Mouse (Mus musculus) forebrain, embryonic 13.5 days (tissue): ENCODE measurements around the gene Rab43. TPM values are rescaled to one million over a fixed set of nuclear protein-coding genes. Genes with fewer than 3 reads are reported as not detected.

Experiments
- ATAC-seq: fragments of 200-750 bp; cut with Nextera tagmentation; 2 replicates; pipeline ENCODE4 v1.8.0; 2017
- H3K27ac ChIP-seq: fragments of 300-500 bp; sonication (generic); 2 replicates; pipeline ENCODE4 v1.5.1; 2015; ENCODE audit warnings: inconsistent platforms, mild to moderate bottlenecking, moderate library complexity
- H3K27me3 ChIP-seq: fragments of 300-500 bp; sonication (generic); 2 replicates; pipeline ENCODE4 v1.6.1; 2015; ENCODE audit warnings: mild to moderate bottlenecking, inconsistent platforms
- H3K36me3 ChIP-seq: fragments of 300-500 bp; sonication (generic); 2 replicates; pipeline ENCODE4 v1.6.1; 2015; ENCODE audit warnings: mild to moderate bottlenecking, inconsistent platforms; ENCODE audit not compliant: poor library complexity, severe bottlenecking
- H3K4me1 ChIP-seq: fragments of 300-500 bp; sonication (generic); 2 replicates; pipeline ENCODE4 v1.6.1; 2015; ENCODE audit warnings: inconsistent platforms
- H3K4me2 ChIP-seq: fragments of 300-500 bp; sonication (generic); 2 replicates; pipeline ENCODE4 v1.6.1; 2015; ENCODE audit warnings: inconsistent platforms, mild to moderate bottlenecking, moderate library complexity
- H3K4me3 ChIP-seq: fragments of 300-500 bp; sonication (generic); 2 replicates; pipeline ENCODE4 v1.5.1; 2015; ENCODE audit warnings: mild to moderate bottlenecking, inconsistent platforms
- H3K9ac ChIP-seq: fragments of 300-500 bp; sonication (generic); 2 replicates; pipeline ENCODE4 v1.6.1; 2015; ENCODE audit warnings: mild to moderate bottlenecking, inconsistent platforms
- H3K9me3 ChIP-seq: fragments of 300-500 bp; sonication (generic); replicated peaks from 2 replicates; pipeline ENCODE4 v1.6.1; 2016; ENCODE audit warnings: inconsistent platforms
- WGBS: fragments of 180-500 bp; shearing (Covaris S2); methylation state at CpG from one replicate; pipeline ENCODE4 v1.1.7; 2015; 5-methylcytosine and 5-hydroxymethylcytosine counted together
- polyA plus RNA-seq: library from polyadenylated mRNA; unstranded; fragments of >200 nt; fragmentation: Nextera tagmentation; extraction: Ambion mirVana; gene quantifications from 2 replicates; pipeline ENCODE4 v1.2.1, GENCODE M21; 2015

Rab43 gene
- polyA plus RNA-seq, 1 experiment from 2014 or later: 7.4 TPM

DNA sequence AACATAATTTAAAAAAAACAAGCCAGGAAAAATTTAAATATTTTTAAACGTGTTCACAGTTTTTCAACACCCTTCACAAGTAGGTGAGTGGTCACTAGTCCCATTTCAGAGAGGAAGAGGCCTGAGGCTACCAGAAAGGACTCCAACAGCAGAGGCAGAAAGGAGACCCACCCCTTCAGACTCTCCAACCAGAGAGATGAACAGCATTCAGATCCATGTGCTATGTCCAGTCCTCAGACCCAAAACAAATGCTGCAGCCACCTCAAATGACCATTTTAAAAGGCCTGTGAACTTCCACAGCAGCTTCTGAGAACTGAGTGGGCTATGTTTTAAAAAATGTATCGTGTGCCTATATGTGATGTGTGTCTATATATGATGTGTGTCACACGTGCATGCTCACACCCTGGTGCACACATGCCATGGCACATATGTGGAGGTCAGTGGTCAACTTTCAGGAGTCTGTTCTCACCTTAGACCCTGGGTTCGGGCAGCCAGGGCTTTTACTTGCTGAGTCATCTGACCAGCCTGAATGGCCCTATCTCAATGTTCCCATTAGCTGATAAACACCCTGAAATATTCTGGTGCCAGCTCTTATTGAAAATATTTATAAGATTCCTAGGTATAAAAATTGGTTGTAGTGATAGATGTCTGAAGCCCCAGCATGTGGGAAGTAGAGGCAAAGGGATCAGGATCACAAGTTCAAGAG is 4.1 kb downstream of the Rab43 start:
- Histone ChIP-seq H3K9ac (no peak overlapping the region), H3K27me3 (no peaks in the 10 kb centered on the region), H3K9me3 (no peaks in the 10 kb centered on the region), H3K36me3 (no peaks in the 10 kb centered on the region), H3K4me1 (peaks cover 20% of the 10 kb centered on the region), H3K27ac (no peak overlapping the region), H3K4me3 (no peak overlapping the region), H3K4me2 (no peak overlapping the region)
- 83% methylated on average over 4 of the region's 4 CpGs for WGBS
- ATAC-seq: no peak

DNA sequence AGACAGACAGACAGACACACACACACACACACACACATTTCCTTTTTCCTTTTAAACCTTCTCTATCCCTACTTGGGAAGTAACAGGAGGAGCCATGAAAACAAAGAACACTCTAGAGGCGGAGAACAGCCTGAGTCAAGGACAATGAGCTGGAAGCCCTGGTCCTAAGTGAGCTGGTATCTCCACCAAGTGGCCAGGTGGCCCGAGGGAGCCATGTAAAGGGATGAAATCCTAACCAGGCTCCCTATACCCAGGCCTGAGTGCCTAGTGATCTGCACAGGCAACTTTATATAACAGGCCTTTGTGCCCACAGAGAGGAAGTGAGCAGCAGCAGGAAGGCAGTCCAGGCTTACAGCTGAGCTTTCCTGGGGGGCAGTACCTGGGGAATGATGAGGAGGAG is 5.1 kb downstream of the Rab43 start:
- H3K27me3 ChIP-seq: no peaks in the 10 kb centered on the region
- no peaks in the 10 kb centered on the region for H3K36me3 ChIP-seq
- H3K9me3 ChIP-seq: no peaks in the 10 kb centered on the region
- H3K9ac ChIP-seq: no peak overlapping the region
- H3K4me2 ChIP-seq: no peak overlapping the region
- peaks cover 14% of the 10 kb centered on the region for H3K4me1 ChIP-seq
- H3K27ac ChIP-seq: no peak overlapping the region
- WGBS: 61% methylated on average over 2 of the region's 2 CpGs
- H3K4me3 ChIP-seq: no peak overlapping the region
- ATAC-seq: no peak

DNA sequence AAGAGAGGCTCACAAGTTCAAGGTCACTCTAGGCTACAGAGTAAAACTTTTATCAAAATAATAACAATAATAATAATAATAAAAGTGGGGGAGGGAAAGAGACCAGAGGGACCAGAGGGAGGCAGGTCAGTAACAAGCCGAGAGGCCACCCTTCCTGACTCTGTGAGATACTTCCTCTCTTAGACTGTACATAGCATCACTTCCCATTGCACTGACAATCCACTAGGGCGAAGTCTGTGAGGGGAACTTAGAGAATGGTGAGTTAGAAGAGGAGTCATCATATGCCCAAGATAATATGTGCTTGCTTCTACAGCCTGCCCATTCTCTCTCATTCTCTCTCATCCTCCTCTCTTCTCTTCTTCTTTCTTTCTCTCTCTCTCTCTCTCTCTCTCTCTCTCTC is 5.9 kb downstream of the Rab43 start:
- Histone ChIP-seq H3K36me3 (no peaks in the 10 kb centered on the region), H3K27me3 (no peaks in the 10 kb centered on the region), H3K9me3 (no peaks in the 10 kb centered on the region), H3K27ac (no peak overlapping the region), H3K4me1 (peaks cover 10% of the 10 kb centered on the region), H3K4me3 (no peak overlapping the region), H3K9ac (no peak overlapping the region), H3K4me2 (no peak overlapping the region)
- no peak for ATAC-seq
- 93% methylated on average over 2 of the region's 2 CpGs for WGBS

DNA sequence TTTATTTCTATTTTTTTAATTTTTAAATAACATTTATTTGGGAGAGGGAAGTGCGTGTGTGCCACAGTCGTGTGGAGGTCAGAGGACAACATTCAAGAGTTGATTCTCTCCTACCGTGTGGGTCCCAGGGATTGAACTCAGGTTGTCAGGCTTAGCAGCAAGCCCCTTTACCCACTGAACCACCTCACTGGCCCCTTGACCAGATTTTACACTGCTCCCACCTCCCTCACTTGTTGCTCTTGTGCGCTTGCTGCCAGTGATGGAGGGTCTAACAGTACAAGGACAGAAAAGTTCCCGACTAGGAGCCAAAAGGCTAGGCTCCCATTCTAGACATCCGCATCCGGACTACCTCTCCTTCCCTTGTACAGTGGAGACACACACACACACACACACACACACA is 6.5 kb downstream of the Rab43 start:
- no peak for ATAC-seq

DNA sequence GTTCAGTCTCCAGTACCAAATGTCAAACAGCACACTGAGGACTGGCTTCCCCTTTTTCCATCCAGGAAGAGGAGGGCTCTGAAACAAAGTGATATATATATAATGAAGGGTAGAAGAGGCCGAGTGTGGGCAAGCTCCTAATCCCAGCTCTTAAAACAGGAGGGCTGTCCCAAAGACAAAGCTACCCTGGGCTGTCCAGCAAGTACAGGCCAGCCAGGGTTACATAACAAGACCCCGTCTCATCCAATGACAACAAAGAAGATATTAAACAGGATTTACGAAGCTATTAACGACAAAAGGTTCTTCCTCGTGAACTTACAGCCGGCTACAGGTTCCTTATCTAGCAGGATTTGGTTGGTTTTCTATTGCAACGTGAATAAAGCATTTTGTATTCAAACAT is 7.1 kb downstream of the Rab43 start:
- Histone ChIP-seq H3K4me2 (no peak overlapping the region), H3K4me3 (no peak overlapping the region), H3K9me3 (no peaks in the 10 kb centered on the region), H3K27ac (no peak overlapping the region), H3K9ac (no peak overlapping the region), H3K27me3 (no peaks in the 10 kb centered on the region), H3K36me3 (no peaks in the 10 kb centered on the region), H3K4me1 (no peaks in the 10 kb centered on the region)
- WGBS: 82% methylated on average over 7 of the region's 7 CpGs
- no peak for ATAC-seq

More for the DNA sequence above, 6.5 kb downstream of the Rab43 start:
- 88% methylated on average over 7 of the region's 7 CpGs for WGBS
- H3K4me2 ChIP-seq: no peak overlapping the region
- no peak overlapping the region for H3K9ac ChIP-seq
- no peaks in the 10 kb centered on the region for H3K9me3 ChIP-seq
- H3K27me3 ChIP-seq: no peaks in the 10 kb centered on the region
- H3K4me3 ChIP-seq: no peak overlapping the region
- H3K27ac ChIP-seq: no peak overlapping the region
- no peaks in the 10 kb centered on the region for H3K36me3 ChIP-seq
- H3K4me1 ChIP-seq: peaks cover 4% of the 10 kb centered on the region

DNA sequence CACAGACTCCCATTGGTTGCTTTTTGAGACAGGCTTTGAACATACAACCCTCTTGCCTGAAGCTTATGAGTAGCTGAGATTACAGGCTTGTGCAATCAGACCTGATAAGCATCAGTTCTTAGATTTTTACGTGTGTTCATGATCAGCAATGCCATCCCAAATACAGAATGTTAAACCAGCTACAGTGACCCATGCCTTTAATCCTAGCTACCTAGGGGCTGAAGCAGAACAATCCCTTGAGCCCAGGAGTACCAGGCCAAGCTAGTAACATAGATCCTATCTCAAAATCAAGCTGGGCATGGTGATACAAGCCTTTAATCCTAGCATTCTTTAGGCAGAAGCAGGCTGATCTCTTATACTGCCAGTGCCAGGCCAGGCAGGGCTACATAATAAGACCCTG is 7.9 kb downstream of the Rab43 start:
- no peak for ATAC-seq
- Histone ChIP-seq H3K36me3 (no peaks in the 10 kb centered on the region), H3K9me3 (no peaks in the 10 kb centered on the region), H3K4me2 (no peak overlapping the region), H3K27ac (no peak overlapping the region), H3K27me3 (no peaks in the 10 kb centered on the region), H3K4me1 (no peaks in the 10 kb centered on the region), H3K4me3 (no peak overlapping the region), H3K9ac (no peak overlapping the region)
- 89% methylated on average over 1 of the region's 1 CpGs for WGBS

DNA sequence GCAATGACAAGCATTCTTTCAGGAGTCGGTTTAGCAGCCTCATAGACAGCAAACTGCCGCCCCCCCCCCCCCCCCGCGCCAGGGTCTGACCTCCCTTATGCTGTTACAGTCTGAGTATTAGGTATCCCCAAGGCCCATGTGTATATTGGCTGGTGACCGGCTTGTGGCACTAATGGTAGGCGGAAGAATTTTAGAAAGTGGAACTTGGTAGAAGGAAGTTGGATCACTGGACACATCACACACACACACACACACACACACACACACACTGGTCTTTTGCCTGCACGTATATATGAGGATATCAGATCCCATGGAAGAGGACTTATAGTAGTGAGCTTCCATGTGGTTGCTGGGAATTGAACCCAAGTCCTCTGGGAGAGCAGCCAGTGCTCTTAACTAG is 9.5 kb downstream of the Rab43 start:
- ATAC-seq: no peak
- H3K9me3 ChIP-seq: no peaks in the 10 kb centered on the region
- H3K27me3 ChIP-seq: no peaks in the 10 kb centered on the region
- H3K27ac ChIP-seq: no peak overlapping the region
- H3K4me1 ChIP-seq: no peaks in the 10 kb centered on the region
- no peaks in the 10 kb centered on the region for H3K36me3 ChIP-seq
- no peak overlapping the region for H3K9ac ChIP-seq
- H3K4me3 ChIP-seq: no peak overlapping the region
- no peak overlapping the region for H3K4me2 ChIP-seq
- 85% methylated on average over 6 of the region's 7 CpGs for WGBS

GRCm38 (mm10) chr6:87799576-87799975 is 12.4 kb downstream of the Rab43 start:
- 93% methylated on average over 6 of the region's 6 CpGs for WGBS
- Histone ChIP-seq H3K27me3 (no peaks in the 10 kb centered on the region), H3K9me3 (no peaks in the 10 kb centered on the region), H3K4me1 (no peaks in the 10 kb centered on the region), H3K4me3 (no peak overlapping the region), H3K36me3 (no peaks in the 10 kb centered on the region), H3K9ac (no peak overlapping the region), H3K4me2 (no peak overlapping the region), H3K27ac (no peak overlapping the region)
- ATAC-seq: no peak

DNA sequence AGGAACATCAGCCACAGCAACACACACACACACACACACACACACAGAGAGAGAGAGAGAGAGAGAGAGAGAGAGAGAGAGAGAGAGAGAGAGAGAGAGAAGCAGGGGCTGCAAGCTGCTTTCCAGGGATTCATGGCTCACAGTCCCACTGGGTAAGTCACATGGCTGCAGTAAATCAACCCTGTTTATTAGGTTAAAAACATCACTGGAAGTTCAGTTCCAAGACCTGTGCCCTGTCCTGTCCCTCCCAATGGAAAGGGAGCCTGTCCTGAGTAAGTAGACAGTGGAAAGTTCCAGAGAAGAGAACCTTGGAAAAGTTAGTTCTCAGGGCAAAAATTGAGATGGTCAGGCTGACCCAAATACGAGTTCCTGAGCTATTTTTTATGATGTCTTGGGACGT is 14.6 kb downstream of the Rab43 start:
- Histone ChIP-seq H3K9ac (no peak overlapping the region), H3K4me1 (no peaks in the 10 kb centered on the region), H3K36me3 (peaks cover 5% of the 10 kb centered on the region), H3K9me3 (no peaks in the 10 kb centered on the region), H3K4me3 (no peak overlapping the region), H3K27me3 (no peaks in the 10 kb centered on the region), H3K27ac (no peak overlapping the region), H3K4me2 (no peak overlapping the region)
- 55% methylated on average over 2 of the region's 2 CpGs for WGBS
- ATAC-seq: no peak

DNA sequence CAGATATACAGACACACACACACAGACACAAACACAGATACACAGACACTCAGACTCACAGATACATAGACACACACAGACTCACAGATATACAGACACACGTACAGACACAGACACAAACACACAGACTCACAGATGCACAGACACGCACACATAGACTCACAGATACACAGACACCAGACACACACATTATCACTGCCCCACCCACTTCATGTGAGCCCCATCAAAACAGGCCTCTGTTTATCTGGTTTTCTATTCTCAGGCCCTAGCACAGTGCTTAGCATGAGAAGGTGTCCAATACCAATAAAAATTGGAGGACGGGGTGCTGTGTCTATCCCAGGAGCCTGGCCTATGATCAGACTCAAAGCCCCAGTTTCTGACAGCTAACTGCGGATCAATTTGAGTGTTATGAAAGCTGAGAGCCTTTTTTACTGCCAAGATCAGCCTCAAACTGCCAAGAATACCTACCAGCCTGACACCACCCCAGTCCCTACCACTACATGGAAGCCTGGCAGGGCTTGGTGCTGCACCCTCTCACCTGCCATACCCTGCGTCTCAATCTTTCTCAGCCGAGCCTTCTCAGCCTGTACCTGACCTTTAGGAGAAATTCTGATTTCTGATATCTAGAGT is 15.6 kb downstream of the Rab43 start:
- Histone ChIP-seq H3K9me3 (no peaks in the 10 kb centered on the region), H3K4me1 (no peaks in the 10 kb centered on the region), H3K9ac (no peak overlapping the region), H3K4me3 (no peak overlapping the region), H3K4me2 (no peak overlapping the region), H3K27ac (no peak overlapping the region), H3K27me3 (no peaks in the 10 kb centered on the region), H3K36me3 (peaks cover 12% of the 10 kb centered on the region)
- no peak for ATAC-seq
- 85% methylated on average over 6 of the region's 6 CpGs for WGBS

DNA sequence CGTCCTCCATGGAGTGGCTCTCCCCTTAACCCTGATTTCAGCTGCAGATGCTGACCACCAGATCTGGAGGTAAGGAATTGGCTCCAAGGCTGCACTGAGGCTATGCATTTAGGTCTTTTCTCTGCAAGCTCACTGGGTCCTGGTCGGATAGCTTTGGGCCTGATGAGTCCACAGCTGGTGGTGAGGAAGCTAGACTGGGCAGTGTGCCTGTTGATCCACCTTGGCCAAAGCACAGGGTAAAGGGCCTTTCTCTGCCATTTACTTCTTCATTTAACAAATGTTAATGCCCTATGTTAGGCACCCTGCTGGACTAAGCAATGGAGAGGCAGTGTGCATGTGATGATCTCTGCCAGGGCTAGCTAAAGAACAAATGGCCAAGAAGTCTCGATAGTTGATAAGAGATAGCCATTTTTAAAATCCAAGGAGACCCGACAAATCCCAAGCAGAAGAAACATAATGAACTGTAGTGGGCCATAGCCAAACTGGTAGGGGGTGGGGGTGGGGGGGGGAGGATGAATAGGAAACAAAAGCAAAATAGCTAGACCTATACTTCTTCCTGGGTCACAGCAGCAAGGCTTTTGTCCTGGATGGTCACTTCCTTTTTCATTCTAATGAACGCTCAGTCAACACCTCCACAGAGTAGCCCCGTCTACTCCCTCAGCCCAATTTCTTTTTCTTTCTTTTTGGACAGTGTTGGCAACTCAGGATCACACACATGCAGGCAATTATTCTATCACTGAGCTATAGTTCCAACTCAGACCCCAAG is 16.4 kb downstream of the Rab43 start:
- Histone ChIP-seq H3K4me2 (no peak overlapping the region), H3K36me3 (peaks cover 18% of the 10 kb centered on the region), H3K4me1 (no peaks in the 10 kb centered on the region), H3K27me3 (no peaks in the 10 kb centered on the region), H3K27ac (no peak overlapping the region), H3K9me3 (no peaks in the 10 kb centered on the region), H3K9ac (no peak overlapping the region), H3K4me3 (no peak overlapping the region)
- 65% methylated on average over 6 of the region's 6 CpGs for WGBS
- no peak for ATAC-seq

DNA sequence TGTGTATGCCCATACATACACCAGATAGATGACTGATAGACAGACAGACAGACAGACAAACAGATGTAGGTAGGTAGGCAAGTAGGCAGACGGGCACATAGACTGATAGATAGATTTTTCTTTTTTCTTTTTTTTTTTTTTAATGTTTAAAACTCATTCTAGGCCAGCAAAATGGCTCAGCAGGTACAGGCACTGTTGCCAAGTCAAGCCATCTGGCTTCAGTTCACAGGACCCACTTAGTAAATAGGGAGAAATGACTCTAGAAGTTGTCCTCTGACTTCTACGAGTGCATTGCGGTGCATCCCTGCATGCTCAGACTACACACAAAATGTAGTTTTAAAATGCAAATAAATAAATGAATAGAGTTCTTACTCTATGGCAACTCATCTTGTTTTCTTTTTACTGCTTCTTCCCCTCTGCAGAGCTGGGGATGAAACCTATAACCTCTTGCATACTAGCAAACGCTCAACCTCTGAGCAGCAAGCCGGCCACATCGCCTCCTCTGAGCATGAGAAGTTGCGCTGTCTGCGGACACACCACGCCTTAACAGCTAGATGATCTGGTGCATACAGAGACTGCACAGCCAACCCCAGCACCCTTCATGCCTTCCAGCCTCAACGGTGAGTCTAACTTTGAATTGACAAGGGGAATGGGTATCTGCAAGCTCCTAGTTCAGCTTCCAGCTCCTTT is 18.0 kb downstream of the Rab43 start:
- Histone ChIP-seq H3K36me3 (peaks cover 18% of the 10 kb centered on the region), H3K4me1 (peaks cover 10% of the 10 kb centered on the region), H3K4me3 (no peak overlapping the region), H3K27ac (no peak overlapping the region), H3K9me3 (no peaks in the 10 kb centered on the region), H3K27me3 (no peaks in the 10 kb centered on the region), H3K9ac (no peak overlapping the region), H3K4me2 (no peak overlapping the region)
- no peak for ATAC-seq
- 94% methylated on average over 10 of the region's 10 CpGs for WGBS
